Mouse (Mus musculus): ENCODE measurements around the gene Prss48. TPM values are rescaled to one million over a fixed set of nuclear protein-coding genes. Genes with fewer than 3 reads are reported as not detected.

Gene Prss48
- not detected for total RNA-seq (2023)

DNA sequence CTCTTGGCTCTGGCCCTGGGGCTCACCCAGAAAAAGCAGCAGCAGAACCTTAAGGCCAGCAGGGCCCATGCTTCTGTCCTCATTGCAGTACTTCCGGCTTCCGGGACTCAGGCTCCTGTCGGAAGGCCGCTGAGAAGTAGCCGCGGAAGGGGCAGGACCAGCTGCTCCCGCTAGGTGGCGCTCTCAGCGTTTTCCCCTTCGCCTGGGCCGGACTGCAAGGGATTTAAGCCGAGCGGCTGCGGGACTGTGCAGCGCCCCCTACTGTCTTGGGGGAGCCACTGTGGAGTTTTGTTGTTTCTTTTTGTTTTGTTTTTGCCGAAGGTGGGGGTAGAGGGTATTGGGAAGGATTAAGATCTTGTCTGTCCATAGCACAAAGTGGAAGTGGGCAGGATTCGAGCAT, at the start of gene Prss48:
Gene Prss48 (minus strand): TSS at position 69 of the 400 bp plus-strand sequence.

GRCm38 (mm10) chr3:85970742-85971598, 31.3 kb downstream of the Prss48 start, which contains the start of gene Sh3d19:
Gene Sh3d19 (plus strand): TSS chr3:85971109.

Other genes starting within 250 kb of the Prss48 start
- not detected for gene Fam160a1, start 185.2 kb downstream of the Prss48 start, total RNA-seq (2023)
- not detected for gene Glt28d2, start 115.0 kb downstream of the Prss48 start, total RNA-seq (2023)
- gene Gm37240, start 115.0 kb downstream of the Prss48 start, total RNA-seq (2023) = not detected
- gene Sh3d19, start 31.4 kb downstream of the Prss48 start, total RNA-seq (2023) = under 1 TPM; 0.27 to 0.81 TPM
- 1,000 to 10,000 TPM in 1 of 2 experiments, 100 to 1,000 TPM in 1; 969 to 1,082 TPM for gene Rps3a1, start 140.2 kb upstream of the Prss48 start, total RNA-seq (2023)
- gene Lrba, start 222.2 kb upstream of the Prss48 start, total RNA-seq (2023) = 10 to 100 TPM; 12.6 to 14.7 TPM